14 mouse cellular contexts compared by ENCODE assay signal in the genomic region with DNA sequence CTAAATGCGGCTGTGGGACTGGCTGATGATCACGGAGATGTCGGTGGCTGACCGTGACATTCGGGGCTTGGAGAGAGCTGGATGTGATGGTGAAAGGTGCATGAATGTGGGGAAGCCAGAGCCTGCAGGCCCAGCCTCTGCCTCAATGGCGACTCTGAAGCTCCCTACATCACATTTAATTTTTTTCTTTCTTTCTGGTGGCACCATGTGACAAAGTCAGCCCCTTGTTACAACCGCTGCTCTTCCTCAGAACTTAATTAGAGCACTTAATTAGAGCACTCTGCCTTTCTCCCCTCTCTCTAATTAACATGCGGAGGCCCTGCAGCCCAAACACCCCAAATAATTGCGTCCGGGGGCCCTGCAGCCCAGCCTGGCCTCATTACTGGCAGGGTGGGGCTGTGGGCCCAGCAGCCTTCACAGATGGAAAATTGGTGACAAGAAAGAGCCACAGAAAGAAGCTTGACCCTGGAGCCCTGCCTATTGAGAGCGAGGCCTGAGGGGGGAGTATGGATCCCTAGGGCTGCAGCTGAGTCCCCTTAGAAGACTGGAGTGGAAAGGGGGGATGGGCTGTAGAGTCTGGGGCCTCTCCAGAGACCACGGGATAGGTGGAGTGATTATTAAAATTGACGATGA.
DNase-seq lines count a peak whose midpoint lies in the region; ATAC-seq lines count a peak whose summit lies in the region.
"Had no signal": no experiment of that assay in that cellular context is flagged by ENCODE, and none has a peak within 500 bp of the region (broad histone marks: within the 10 kb centered on the region; RNA-seq: fewer than 3 reads in every experiment).

No protein-coding gene starts in this region.

- H3K4me3 ChIP-seq in embryonic facial prominence, embryonic 12.5 days, result no peak overlapping the region
- no peak overlapping the region for H3K4me3 ChIP-seq in forebrain, embryonic 15.5 days
- no peak overlapping the region for H3K4me3 ChIP-seq in limb, embryonic 10.5 days
- H3K4me3 ChIP-seq in neural tube, embryonic 13.5 days, result no peak overlapping the region
- H3K4me3 ChIP-seq: intestine, embryonic 15.5 days had no signal

- no peak overlapping the region for H3K4me2 ChIP-seq in embryonic facial prominence, embryonic 12.5 days (replicated peaks)
- H3K4me2 ChIP-seq in forebrain, embryonic 15.5 days (replicated peaks), result no peak overlapping the region
- 0 out of 2 replicates have a peak overlapping the region, but pooled peaks have one; percentile 3 for H3K4me2 ChIP-seq in neural tube, embryonic 13.5 days
- H3K4me2 ChIP-seq: intestine, embryonic 15.5 days; liver, embryonic 11.5 days had no signal

- peaks cover 37% of the 10 kb centered on the region for H3K4me1 ChIP-seq in embryonic facial prominence, embryonic 12.5 days
- H3K4me1 ChIP-seq in forebrain, embryonic 15.5 days, result peaks cover 37% of the 10 kb centered on the region
- peaks cover 64% of the 10 kb centered on the region for H3K4me1 ChIP-seq in limb, embryonic 10.5 days
- H3K4me1 ChIP-seq in neural tube, embryonic 13.5 days (replicated peaks), result peaks cover 70% of the 10 kb centered on the region

- no peak overlapping the region for H3K9ac ChIP-seq in embryonic facial prominence, embryonic 12.5 days
- no peak overlapping the region for H3K9ac ChIP-seq in forebrain, embryonic 15.5 days (replicated peaks)
- H3K9ac ChIP-seq in neural tube, embryonic 13.5 days, result 0 out of 2 replicates have a peak overlapping the region, but pooled peaks have one; percentile 41
- H3K9ac ChIP-seq: intestine, embryonic 15.5 days had no signal

- ATAC-seq in embryonic facial prominence, embryonic 12.5 days (ENCODE audit: insufficient number of reproducible peaks, insufficient read depth, low FRiP score, low TSS enrichment), result peak; percentile 45; the same call in 1 of the 2 replicates
- peak; percentile 78 for ATAC-seq in forebrain, embryonic 15.5 days (replicated peaks)
- ATAC-seq in neural tube, embryonic 13.5 days (ENCODE audit: low read depth), result peak; percentile 36
- ATAC-seq: intestine, embryonic 15.5 days; lung, postnatal 0 days had no signal

- no peaks in the 10 kb centered on the region for H3K9me3 ChIP-seq in embryonic facial prominence, embryonic 12.5 days
- no peaks in the 10 kb centered on the region for H3K9me3 ChIP-seq in forebrain, embryonic 15.5 days
- H3K9me3 ChIP-seq in limb, embryonic 10.5 days (replicated peaks), result peaks cover 2% of the 10 kb centered on the region; the same call in 1 of the 2 replicates
- no peaks in the 10 kb centered on the region for H3K9me3 ChIP-seq in neural tube, embryonic 13.5 days
- H3K9me3 ChIP-seq: intestine, embryonic 15.5 days had no signal

- H3K27me3 ChIP-seq in embryonic facial prominence, embryonic 12.5 days, result no peaks in the 10 kb centered on the region
- no peaks in the 10 kb centered on the region for H3K27me3 ChIP-seq in forebrain, embryonic 15.5 days
- H3K27me3 ChIP-seq in limb, embryonic 10.5 days (ENCODE audit: low read depth, poor library complexity, severe bottlenecking), result no peaks in the 10 kb centered on the region
- no peaks in the 10 kb centered on the region for H3K27me3 ChIP-seq in neural tube, embryonic 13.5 days
- H3K27me3 ChIP-seq: intestine, embryonic 15.5 days had no signal

- DNase-seq in limb, embryonic 10.5 days (ENCODE audit: low spot score), result no peak
- DNase-seq in adrenal gland, adult 18-20 months (ENCODE audit: low spot score in 2 of 2), result no peak
- DNase-seq in spleen, postnatal 36 days (ENCODE audit: low spot score in 2 of 2), result no peak
- no peak for DNase-seq in adrenal gland, postnatal 4 days (ENCODE audit: low spot score in 2 of 2)
- no peak for DNase-seq in kidney, postnatal 4 days
- DNase-seq: adrenal gland, adult 8-10 months; gastrocnemius, postnatal 36 days; kidney, postnatal 25 days had no signal

- H3K36me3 ChIP-seq in embryonic facial prominence, embryonic 12.5 days, result peaks cover 14% of the 10 kb centered on the region
- peaks cover 17% of the 10 kb centered on the region for H3K36me3 ChIP-seq in forebrain, embryonic 15.5 days
- H3K36me3 ChIP-seq in limb, embryonic 10.5 days, result peaks cover 36% of the 10 kb centered on the region
- peaks cover 30% of the 10 kb centered on the region for H3K36me3 ChIP-seq in neural tube, embryonic 13.5 days

- 59% methylated on average over 13 of the region's 13 CpGs for WGBS in embryonic facial prominence, embryonic 12.5 days
- 7% methylated on average over 13 of the region's 13 CpGs for WGBS in forebrain, embryonic 15.5 days
- 53% methylated on average over 13 of the region's 13 CpGs for WGBS in limb, embryonic 10.5 days
- WGBS in neural tube, embryonic 13.5 days, result 29% methylated on average over 13 of the region's 13 CpGs

- H3K27ac ChIP-seq in embryonic facial prominence, embryonic 12.5 days, result peak overlapping the region; percentile 56; the same call in 1 of the 2 replicates
- peak overlapping the region; percentile 61 for H3K27ac ChIP-seq in forebrain, embryonic 15.5 days (replicated peaks)
- peak overlapping the region; percentile 71 for H3K27ac ChIP-seq in limb, embryonic 10.5 days
- H3K27ac ChIP-seq in neural tube, embryonic 13.5 days (replicated peaks), result peak overlapping the region; percentile 80
- H3K27ac ChIP-seq: intestine, embryonic 15.5 days had no signal
